Mouse (Mus musculus): ENCODE measurements around the gene Rras2.

GRCm38 (mm10) chr7:114115961-114116360 is 1.6 kb downstream of the Rras2 start:
- no peak for TF ChIP-seq CTCF (IDR thresholded peaks at IDR 0.05; ENCODE audit: borderline replicate concordance, insufficient read depth, low read length)
- no peak for TF ChIP-seq POLR2A (IDR thresholded peaks at IDR 0.05; ENCODE audit: low read depth, low read length)

Measured in embryonic fibroblast, embryonic 13.5 days (primary cell).